Mouse (Mus musculus): ENCODE measurements around the gene Mief1. TPM values are rescaled to one million over a fixed set of nuclear protein-coding genes. Genes with fewer than 3 reads are reported as not detected.

Gene Mief1
- polyA plus RNA-seq, 1 experiment = 19.7 TPM

DNA sequence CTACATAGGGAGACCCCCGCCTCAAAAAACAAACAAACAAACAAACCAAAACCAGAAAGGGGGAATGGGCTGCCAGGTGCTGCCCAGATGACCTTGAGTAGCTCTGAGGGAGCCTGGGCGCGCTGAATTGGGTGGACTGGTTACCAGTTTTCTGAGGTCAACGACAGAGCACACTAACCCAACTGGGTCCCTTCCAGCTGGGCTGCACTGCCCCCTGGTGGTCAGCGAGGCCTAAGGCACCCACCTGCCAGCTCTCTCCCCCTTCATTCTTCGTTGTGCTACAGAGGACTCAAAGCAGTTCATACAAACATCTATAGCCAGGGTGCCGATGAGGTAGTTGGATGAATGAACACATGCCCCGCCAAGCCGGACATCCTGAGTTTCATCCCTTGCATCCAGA, 8.6 kb upstream of the Mief1 start:
- peaks cover 20% of the 10 kb centered on the region for H3K4me1 ChIP-seq (ENCODE audit: control insufficient read depth, insufficient read depth, low read length)
- H3K4me3 ChIP-seq (ENCODE audit: insufficient read depth, low read length) = no peak overlapping the region
- H3K27ac ChIP-seq (ENCODE audit: insufficient read depth, low read depth, low read length) = no peak overlapping the region
- TF ChIP-seq POLR2A (IDR thresholded peaks at IDR 0.05; ENCODE audit: borderline replicate concordance, low read depth, low read length) = no peak
- peak; percentile 94 for TF ChIP-seq CTCF (IDR thresholded peaks at IDR 0.05; ENCODE audit: low read depth, low read length)

- Histone ChIP-seq H3K27ac (ENCODE audit: insufficient read depth, low read depth, low read length) (no peak overlapping the region), H3K4me3 (ENCODE audit: insufficient read depth, low read length) (no peak overlapping the region), H3K4me1 (ENCODE audit: control insufficient read depth, insufficient read depth, low read length) (peaks cover 16% of the 10 kb centered on the region)
- TF ChIP-seq POLR2A (IDR thresholded peaks at IDR 0.05; ENCODE audit: borderline replicate concordance, low read depth, low read length) (no peak), CTCF (IDR thresholded peaks at IDR 0.05; ENCODE audit: low read depth, low read length) (no peak)
Measured at GRCm38 (mm10) chr15:80225796-80226195, 8.0 kb upstream of the Mief1 start.

- H3K4me1 ChIP-seq (ENCODE audit: control insufficient read depth, insufficient read depth, low read length) = peaks cover 11% of the 10 kb centered on the region
- no peak overlapping the region for H3K4me3 ChIP-seq (ENCODE audit: insufficient read depth, low read length)
- no peak overlapping the region for H3K27ac ChIP-seq (ENCODE audit: insufficient read depth, low read depth, low read length)
- TF ChIP-seq POLR2A (IDR thresholded peaks at IDR 0.05; ENCODE audit: borderline replicate concordance, low read depth, low read length) (no peak), CTCF (IDR thresholded peaks at IDR 0.05; ENCODE audit: low read depth, low read length) (no peak)
Measured at GRCm38 (mm10) chr15:80228071-80228800, 5.6 kb upstream of the Mief1 start.

GRCm38 (mm10) chr15:80232331-80232730, 1.5 kb upstream of the Mief1 start:
- TF ChIP-seq POLR2A (IDR thresholded peaks at IDR 0.05; ENCODE audit: borderline replicate concordance, low read depth, low read length) = no peak
- Histone ChIP-seq H3K27ac (ENCODE audit: insufficient read depth, low read depth, low read length) (no peak overlapping the region), H3K4me3 (ENCODE audit: insufficient read depth, low read length) (no peak overlapping the region), H3K4me1 (ENCODE audit: control insufficient read depth, insufficient read depth, low read length) (peaks cover 6% of the 10 kb centered on the region)

- H3K4me1 ChIP-seq (ENCODE audit: control insufficient read depth, insufficient read depth, low read length) = peaks cover 6% of the 10 kb centered on the region
- no peak overlapping the region for H3K27ac ChIP-seq (ENCODE audit: insufficient read depth, low read depth, low read length)
- no peak for TF ChIP-seq POLR2A (IDR thresholded peaks at IDR 0.05; ENCODE audit: borderline replicate concordance, low read depth, low read length)
- H3K4me3 ChIP-seq (ENCODE audit: insufficient read depth, low read length) = no peak overlapping the region
Measured at GRCm38 (mm10) chr15:80233053-80233452, 765 bp upstream of the Mief1 start.

- peak within 1 kb of the TSS; percentile 87 for H3K4me3 ChIP-seq (ENCODE audit: insufficient read depth, low read length)
- TF ChIP-seq POLR2A (IDR thresholded peaks at IDR 0.05; ENCODE audit: borderline replicate concordance, low read depth, low read length) (no peak), CTCF (IDR thresholded peaks at IDR 0.05; ENCODE audit: low read depth, low read length) (no peak)
- peaks cover 6% of the 10 kb centered on the region for H3K4me1 ChIP-seq (ENCODE audit: control insufficient read depth, insufficient read depth, low read length)
- peak within 1 kb of the TSS; percentile 51; the same call in 1 of the 2 replicates for H3K27ac ChIP-seq (ENCODE audit: insufficient read depth, low read depth, low read length)
Measured at GRCm38 (mm10) chr15:80235535-80235934, 1.7 kb downstream of the Mief1 start, which contains the start of gene AC140267.1. TSS of gene AC140267.1 (plus strand) at chr15:80235835.

- H3K27ac ChIP-seq (ENCODE audit: insufficient read depth, low read depth, low read length) = no peak overlapping the region
- H3K4me3 ChIP-seq (ENCODE audit: insufficient read depth, low read length) = no peak overlapping the region
- TF ChIP-seq CTCF (IDR thresholded peaks at IDR 0.05; ENCODE audit: low read depth, low read length) (no peak), POLR2A (IDR thresholded peaks at IDR 0.05; ENCODE audit: borderline replicate concordance, low read depth, low read length) (no peak)
- H3K4me1 ChIP-seq (ENCODE audit: control insufficient read depth, insufficient read depth, low read length) = no peaks in the 10 kb centered on the region
Measured at GRCm38 (mm10) chr15:80248135-80248534, 14.3 kb downstream of the Mief1 start.

DNA sequence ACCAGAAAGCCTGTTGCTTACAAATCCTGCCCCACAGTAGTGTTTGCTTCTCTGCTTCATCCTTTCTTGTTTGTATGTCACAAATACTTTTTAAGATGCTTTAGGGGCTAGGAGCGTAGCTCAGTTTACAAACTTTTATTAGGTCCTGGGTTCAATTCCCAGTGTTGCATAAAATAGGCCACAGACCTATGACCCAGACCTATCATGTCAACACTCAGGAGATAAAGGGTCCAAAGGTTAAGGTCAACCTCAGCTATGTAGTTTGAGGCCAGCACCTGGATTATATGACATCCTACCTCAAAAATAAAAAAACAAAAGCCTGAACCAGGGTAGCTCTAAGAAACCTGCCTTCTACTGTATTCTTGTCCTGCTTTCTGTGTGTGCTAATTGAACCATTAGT, 14.8 kb downstream of the Mief1 start:
- H3K4me1 ChIP-seq (ENCODE audit: control insufficient read depth, insufficient read depth, low read length) = peaks cover under 1% of the 10 kb centered on the region; the same call in 1 of the 2 replicates
- no peak overlapping the region for H3K27ac ChIP-seq (ENCODE audit: insufficient read depth, low read depth, low read length)
- TF ChIP-seq CTCF (IDR thresholded peaks at IDR 0.05; ENCODE audit: low read depth, low read length) (no peak), POLR2A (IDR thresholded peaks at IDR 0.05; ENCODE audit: borderline replicate concordance, low read depth, low read length) (no peak)
- H3K4me3 ChIP-seq (ENCODE audit: insufficient read depth, low read length) = no peak overlapping the region

DNA sequence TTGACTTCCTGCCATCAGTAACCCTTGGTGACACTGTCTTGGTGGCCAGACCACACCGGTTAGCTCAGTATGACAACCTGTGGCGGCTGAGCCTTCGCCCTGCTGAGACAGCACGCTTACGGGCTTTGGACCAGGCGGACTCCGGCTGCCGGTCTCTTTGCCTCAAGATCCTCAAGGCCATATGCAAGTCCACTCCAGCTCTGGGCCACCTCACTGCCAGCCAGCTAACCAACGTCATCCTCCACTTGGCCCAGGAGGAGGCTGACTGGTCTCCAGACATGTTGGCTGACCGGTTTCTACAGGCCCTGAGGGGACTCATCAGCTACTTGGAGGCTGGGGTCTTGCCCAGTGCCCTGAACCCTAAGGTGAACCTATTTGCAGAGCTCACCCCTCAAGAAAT, 15.9 kb downstream of the Mief1 start:
- no peak overlapping the region for H3K27ac ChIP-seq (ENCODE audit: insufficient read depth, low read depth, low read length)
- peaks cover 3% of the 10 kb centered on the region; the same call in 1 of the 2 replicates for H3K4me1 ChIP-seq (ENCODE audit: control insufficient read depth, insufficient read depth, low read length)
- TF ChIP-seq CTCF (IDR thresholded peaks at IDR 0.05; ENCODE audit: low read depth, low read length) = no peak
- no peak for TF ChIP-seq POLR2A (IDR thresholded peaks at IDR 0.05; ENCODE audit: borderline replicate concordance, low read depth, low read length)
- H3K4me3 ChIP-seq (ENCODE audit: insufficient read depth, low read length) = no peak overlapping the region

DNA sequence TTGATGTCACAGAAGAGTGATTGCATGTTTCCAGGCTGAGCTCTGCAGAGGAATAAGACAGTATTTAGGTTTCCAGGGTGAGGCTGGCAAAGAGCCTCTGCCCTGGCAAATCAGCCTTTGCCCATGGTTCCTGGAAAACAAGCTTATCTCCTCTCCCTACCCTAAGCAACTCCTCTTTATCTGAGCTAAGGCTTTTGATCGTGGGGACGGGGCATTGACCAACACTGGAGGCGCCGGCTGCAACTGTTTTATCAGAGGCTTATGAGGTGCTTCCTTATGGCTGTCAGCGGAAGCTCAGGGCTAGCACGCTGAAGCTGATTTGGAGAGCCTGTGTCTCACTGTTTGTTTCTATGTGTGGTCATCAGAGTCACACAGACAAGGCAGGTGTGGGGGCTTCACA, 16.8 kb downstream of the Mief1 start:
- peaks cover 3% of the 10 kb centered on the region; the same call in 1 of the 2 replicates for H3K4me1 ChIP-seq (ENCODE audit: control insufficient read depth, insufficient read depth, low read length)
- no peak overlapping the region for H3K4me3 ChIP-seq (ENCODE audit: insufficient read depth, low read length)
- no peak overlapping the region for H3K27ac ChIP-seq (ENCODE audit: insufficient read depth, low read depth, low read length)
- no peak for TF ChIP-seq CTCF (IDR thresholded peaks at IDR 0.05; ENCODE audit: low read depth, low read length)
- no peak for TF ChIP-seq POLR2A (IDR thresholded peaks at IDR 0.05; ENCODE audit: borderline replicate concordance, low read depth, low read length)

Measured in bone marrow macrophage, adult 2 months (primary cell).